Mouse (Mus musculus) olfactory bulb, adult 2 months (tissue): ENCODE data around the gene Sqor.

Experiments
- CTCF ChIP-seq: fragments of 200-500 bp; IDR thresholded peaks from 2 replicates; pipeline ENCODE4 v1.5.1; 2012; ENCODE audit warnings: low read depth, mild to moderate bottlenecking, low read length, moderate library complexity; ENCODE audit not compliant: insufficient read depth
- POLR2A ChIP-seq: fragments of 200-500 bp; IDR thresholded peaks from 2 replicates; pipeline ENCODE4 v1.6.1; 2012; ENCODE audit warnings: mild to moderate bottlenecking, low read depth, low read length, moderate library complexity; ENCODE audit not compliant: insufficient read depth

DNA sequence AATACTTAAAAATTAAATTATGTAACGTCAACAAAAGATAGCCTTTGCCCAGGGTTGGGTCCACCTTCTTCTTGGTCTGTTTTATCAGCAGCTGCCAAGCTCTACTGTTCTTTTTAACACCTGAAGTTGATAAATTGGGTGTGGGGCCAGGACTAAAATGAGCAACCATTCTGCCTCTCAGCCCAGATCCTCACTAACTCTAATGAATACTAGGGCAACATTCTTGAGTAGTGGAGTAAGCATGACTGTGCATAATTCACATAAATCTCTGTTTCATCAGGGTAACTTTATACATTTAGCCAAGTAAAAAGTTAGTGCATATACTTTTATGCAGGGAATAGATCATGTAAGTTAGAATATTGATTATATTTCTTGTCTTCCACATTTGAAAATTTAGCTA is 10.5 kb downstream of the Sqor start:
- TF ChIP-seq POLR2A (no peak), CTCF (no peak)
